Mouse (Mus musculus) thymus, adult 2 months (tissue): ENCODE results near the gene Pltp.

Source experiments
- CTCF ChIP-seq: fragments of 200-500 bp; IDR thresholded peaks from 2 replicates; pipeline ENCODE4 v1.5.1; 2012; ENCODE audit warnings: mild to moderate bottlenecking, control low read depth, low read length, moderate library complexity, borderline replicate concordance; ENCODE audit not compliant: control insufficient read depth, poor library complexity, insufficient read depth; ENCODE audit errors: extremely low read depth
- POLR2A ChIP-seq: fragments of 200-500 bp; IDR thresholded peaks from 2 replicates; pipeline ENCODE4 v1.6.1; 2012; ENCODE audit warnings: mild to moderate bottlenecking, low read length, control low read depth, moderate library complexity; ENCODE audit not compliant: control insufficient read depth, poor library complexity, insufficient read depth; ENCODE audit errors: extremely low read depth

DNA sequence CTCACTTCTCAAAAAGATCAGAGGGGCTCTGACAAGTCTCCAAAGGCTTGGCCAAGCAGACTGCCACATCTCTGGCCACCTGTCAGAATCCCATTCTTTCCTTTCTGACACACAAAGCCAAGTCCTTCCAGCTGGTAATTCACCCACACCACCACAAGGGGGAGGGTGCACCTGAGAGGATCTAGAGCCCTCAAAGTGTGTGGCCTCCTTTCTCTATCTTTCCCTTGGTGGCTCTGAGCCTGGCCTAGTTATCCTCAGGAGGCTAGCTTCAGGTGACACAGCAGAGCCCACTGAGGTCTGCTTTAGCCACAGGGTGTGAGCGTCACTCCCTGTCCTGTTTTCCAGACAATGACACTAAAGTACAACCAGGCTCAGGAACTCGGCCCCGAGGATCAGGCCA, 64.3 kb downstream of the Pltp start:
- TF ChIP-seq POLR2A (no peak), CTCF (no peak; the same call in 1 of the 2 replicates)
